In the genomic region with DNA sequence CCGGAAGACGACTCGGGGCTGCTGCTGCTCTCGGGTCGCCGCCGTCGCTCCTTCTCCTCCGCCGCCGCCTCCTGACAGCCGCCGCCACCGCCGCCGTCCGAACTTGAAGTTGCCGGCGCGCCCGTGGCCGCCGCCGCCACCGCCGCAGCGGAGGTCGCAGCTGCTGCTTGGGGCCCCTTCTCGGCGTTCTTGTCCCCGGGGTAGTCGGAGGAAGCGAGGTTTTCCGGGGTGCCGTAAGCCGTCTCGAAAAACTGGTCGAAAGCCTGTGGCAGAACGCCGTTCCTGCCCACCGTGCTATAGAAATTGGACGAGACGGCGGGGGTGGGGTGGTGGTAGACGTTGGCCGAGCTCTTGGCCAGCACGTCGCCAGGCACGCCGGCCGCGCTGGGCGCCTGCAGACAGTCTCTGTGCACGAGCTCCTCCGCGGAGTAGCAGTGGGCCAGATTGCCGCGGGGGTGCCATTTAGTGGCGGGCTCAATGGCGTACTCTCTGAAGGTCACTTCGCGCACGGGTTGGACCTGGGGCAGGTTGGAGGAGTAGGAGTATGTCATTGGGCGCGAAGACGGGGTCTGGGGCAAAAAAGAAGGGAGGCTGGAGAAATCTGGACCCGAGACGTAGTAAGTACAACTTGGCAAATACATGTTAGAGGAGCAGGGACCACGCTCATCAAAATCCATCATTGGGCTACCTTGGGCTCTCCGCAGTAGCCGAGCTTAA, we compare ENCODE assay signal across 11 mouse cellular contexts. TPM values are rescaled to one million over a fixed set of nuclear protein-coding genes. Genes with fewer than 3 reads are reported as not detected.
A peak's percentile ranks its signal among the peaks of the same experiment; 100 is the strongest.
DNase-seq lines count a peak whose midpoint lies in the region; ATAC-seq lines count a peak whose summit lies in the region.
"Had no signal": no experiment of that assay in that cellular context is flagged by ENCODE, and none has a peak within 500 bp of the region (broad histone marks: within the 10 kb centered on the region; RNA-seq: fewer than 3 reads in every experiment).

No protein-coding gene starts in this region.

- no peak overlapping the region for H3K9ac ChIP-seq in forebrain, embryonic 12.5 days
- no peak overlapping the region for H3K9ac ChIP-seq in forebrain, embryonic 15.5 days (replicated peaks)
- H3K9ac ChIP-seq in kidney, embryonic 15.5 days: peak overlapping the region; percentile 81
- H3K9ac ChIP-seq in neural tube, embryonic 15.5 days (replicated peaks): peak overlapping the region; percentile 46
- H3K9ac ChIP-seq: embryonic facial prominence, embryonic 13.5 days; liver, embryonic 15.5 days had no signal

- H3K4me3 ChIP-seq in forebrain, embryonic 12.5 days (replicated peaks): peak overlapping the region; percentile 0; the same call in 1 of the 2 replicates
- no peak overlapping the region for H3K4me3 ChIP-seq in forebrain, embryonic 15.5 days
- H3K4me3 ChIP-seq in megakaryocyte, embryonic 14.5 days (replicated peaks): peak overlapping the region; percentile 75
- H3K4me3 ChIP-seq in kidney, embryonic 15.5 days (replicated peaks): peak overlapping the region; percentile 74
- peak overlapping the region; percentile 40 for H3K4me3 ChIP-seq in neural tube, embryonic 15.5 days (replicated peaks)
- H3K4me3 ChIP-seq: embryonic facial prominence, embryonic 13.5 days; liver, embryonic 15.5 days had no signal

- intact Hi-C loops in left cerebral cortex, postnatal 36 days (cut with DNase I): no loop called here

- H3K27me3 ChIP-seq in forebrain, embryonic 12.5 days: peaks cover 98% of the 10 kb centered on the region
- H3K27me3 ChIP-seq in forebrain, embryonic 15.5 days: peaks cover 99% of the 10 kb centered on the region
- peaks cover 99% of the 10 kb centered on the region for H3K27me3 ChIP-seq in megakaryocyte, embryonic 14.5 days (replicated peaks)
- H3K27me3 ChIP-seq in kidney, embryonic 15.5 days: peaks cover 35% of the 10 kb centered on the region
- H3K27me3 ChIP-seq in neural tube, embryonic 15.5 days (replicated peaks): peaks cover 76% of the 10 kb centered on the region

- no peak overlapping the region for H3K4me2 ChIP-seq in forebrain, embryonic 12.5 days
- no peak overlapping the region for H3K4me2 ChIP-seq in forebrain, embryonic 15.5 days (replicated peaks)
- H3K4me2 ChIP-seq in kidney, embryonic 15.5 days: peak overlapping the region; percentile 74
- H3K4me2 ChIP-seq in neural tube, embryonic 15.5 days: peak overlapping the region; percentile 50
- H3K4me2 ChIP-seq: embryonic facial prominence, embryonic 13.5 days; liver, embryonic 15.5 days had no signal

- no peak for ATAC-seq in forebrain, embryonic 12.5 days (ENCODE audit: low FRiP score)
- no peak for ATAC-seq in forebrain, embryonic 15.5 days (replicated peaks)
- ATAC-seq in megakaryocyte, adult 5-6 weeks (ENCODE audit: poor library complexity, severe bottlenecking): no peak
- 0 out of 2 replicates have a peak, but pooled peaks have one; percentile 5 for ATAC-seq in kidney, embryonic 15.5 days (replicated peaks; ENCODE audit: low FRiP score)
- ATAC-seq in neural tube, embryonic 15.5 days (ENCODE audit: low FRiP score): no peak

- no peak overlapping the region for H3K27ac ChIP-seq in forebrain, embryonic 12.5 days
- H3K27ac ChIP-seq in forebrain, embryonic 15.5 days (replicated peaks): no peak overlapping the region
- peak overlapping the region; percentile 95 for H3K27ac ChIP-seq in kidney, embryonic 15.5 days
- H3K27ac ChIP-seq in neural tube, embryonic 15.5 days (replicated peaks): peak overlapping the region; percentile 76
- H3K27ac ChIP-seq: embryonic facial prominence, embryonic 13.5 days; liver, embryonic 15.5 days had no signal

- under 1% methylated on average over 65 of the region's 71 CpGs for whole genome bisulfite sequencing in forebrain, embryonic 12.5 days
- under 1% methylated on average over 71 of the region's 71 CpGs for WGBS in forebrain, embryonic 15.5 days
- under 1% methylated on average over 71 of the region's 71 CpGs for WGBS in kidney, embryonic 15.5 days
- WGBS in neural tube, embryonic 15.5 days: 1% methylated on average over 71 of the region's 71 CpGs

- peaks cover 4% of the 10 kb centered on the region; the same call in 1 of the 2 replicates for H3K4me1 ChIP-seq in forebrain, embryonic 12.5 days
- 0 out of 2 replicates have a peak, but pooled peaks cover 1% of the 10 kb centered on the region for H3K4me1 ChIP-seq in forebrain, embryonic 15.5 days
- peaks cover 52% of the 10 kb centered on the region for H3K4me1 ChIP-seq in megakaryocyte, embryonic 14.5 days
- H3K4me1 ChIP-seq in kidney, embryonic 15.5 days: peaks cover 61% of the 10 kb centered on the region
- 0 out of 2 replicates have a peak, but pooled peaks cover 13% of the 10 kb centered on the region for H3K4me1 ChIP-seq in neural tube, embryonic 15.5 days
- H3K4me1 ChIP-seq: liver, embryonic 15.5 days had no signal

- H3K9me3 ChIP-seq in forebrain, embryonic 12.5 days: no peaks in the 10 kb centered on the region
- H3K9me3 ChIP-seq in forebrain, embryonic 15.5 days: no peaks in the 10 kb centered on the region
- no peaks in the 10 kb centered on the region for H3K9me3 ChIP-seq in megakaryocyte, embryonic 14.5 days
- no peaks in the 10 kb centered on the region for H3K9me3 ChIP-seq in kidney, embryonic 15.5 days (replicated peaks)
- H3K9me3 ChIP-seq in neural tube, embryonic 15.5 days (replicated peaks): no peaks in the 10 kb centered on the region
- H3K9me3 ChIP-seq: embryonic facial prominence, embryonic 13.5 days; liver, embryonic 15.5 days had no signal

- no peaks in the 10 kb centered on the region for H3K36me3 ChIP-seq in forebrain, embryonic 12.5 days (replicated peaks)
- no peaks in the 10 kb centered on the region for H3K36me3 ChIP-seq in forebrain, embryonic 15.5 days
- no peaks in the 10 kb centered on the region for H3K36me3 ChIP-seq in megakaryocyte, embryonic 14.5 days (replicated peaks; ENCODE audit: low read length)
- no peaks in the 10 kb centered on the region for H3K36me3 ChIP-seq in kidney, embryonic 15.5 days
- H3K36me3 ChIP-seq in neural tube, embryonic 15.5 days: no peaks in the 10 kb centered on the region
- H3K36me3 ChIP-seq: embryonic facial prominence, embryonic 13.5 days; liver, embryonic 15.5 days had no signal

- DNase-seq in cerebellum, adult 11 months: no peak
- no peak for DNase-seq in left cerebral cortex, postnatal 36 days (ENCODE audit: low spot score in 2 of 2)

RNA-seq across cellular contexts. Expression of gene Hoxa11, which starts 0.4 kb away (rescaled TPM):
- not detected in 2 replicates for polyA plus RNA-seq in forebrain, embryonic 12.5 days (2016; fragmentation: Nextera tagmentation; extraction: Ambion mirVana)
- polyA plus RNA-seq in forebrain, embryonic 15.5 days (2015; fragmentation: Nextera tagmentation; extraction: Ambion mirVana): not detected in 2 replicates
- polyA plus RNA-seq in megakaryocyte, embryonic 14.5 days (2012; ENCODE audit: insufficient read depth, low replicate concordance): not detected in 2 replicates
- total RNA-seq in megakaryocyte, adult 5-6 weeks (2015): not detected in 2 replicates
- total RNA-seq in megakaryocyte, adult 5-6 weeks (2017): not detected in 2 replicates
- 34.3 and 34.8 TPM in 2 replicates for polyA plus RNA-seq in kidney, embryonic 15.5 days (2015; fragmentation: Nextera tagmentation; extraction: Ambion mirVana)
- 4.3 and 9.6 TPM in 2 replicates for polyA plus RNA-seq in neural tube, embryonic 15.5 days (2015; fragmentation: Nextera tagmentation; extraction: Ambion mirVana)
- not detected for total RNA-seq in left cerebral cortex, postnatal 36 days (2021)
- total RNA-seq: hematopoietic stem cell, adult 5-6 weeks had no signal
- polyA plus RNA-seq: embryonic facial prominence, embryonic 13.5 days; liver, embryonic 15.5 days had no signal

RNA-seq across cellular contexts. Expression of gene Hoxa10, which starts 4.5 kb away (rescaled TPM):
- not detected in 2 replicates for polyA plus RNA-seq in forebrain, embryonic 12.5 days (2016; fragmentation: Nextera tagmentation; extraction: Ambion mirVana)
- not detected in 2 replicates for polyA plus RNA-seq in forebrain, embryonic 15.5 days (2015; fragmentation: Nextera tagmentation; extraction: Ambion mirVana)
- polyA plus RNA-seq in megakaryocyte, embryonic 14.5 days (2012; ENCODE audit: insufficient read depth, low replicate concordance): 0.10 TPM in 1 of 2 replicates, not detected in the other
- total RNA-seq in megakaryocyte, adult 5-6 weeks (2015): 0.07 TPM in 1 of 2 replicates, not detected in the other
- 0.11 TPM in 1 of 2 replicates, not detected in the other for total RNA-seq in megakaryocyte, adult 5-6 weeks (2017)
- 157 and 172 TPM in 2 replicates for polyA plus RNA-seq in kidney, embryonic 15.5 days (2015; fragmentation: Nextera tagmentation; extraction: Ambion mirVana)
- polyA plus RNA-seq in neural tube, embryonic 15.5 days (2015; fragmentation: Nextera tagmentation; extraction: Ambion mirVana): 48.9 and 69.7 TPM in 2 replicates
- not detected for total RNA-seq in left cerebral cortex, postnatal 36 days (2021)

RNA-seq across cellular contexts. Expression of gene Hoxa9, which starts 14.3 kb away (rescaled TPM):
- polyA plus RNA-seq in forebrain, embryonic 12.5 days (2016; fragmentation: Nextera tagmentation; extraction: Ambion mirVana): not detected in 2 replicates
- not detected in 2 replicates for polyA plus RNA-seq in forebrain, embryonic 15.5 days (2015; fragmentation: Nextera tagmentation; extraction: Ambion mirVana)
- polyA plus RNA-seq in megakaryocyte, embryonic 14.5 days (2012; ENCODE audit: insufficient read depth, low replicate concordance): 3.8 TPM in 1 of 2 replicates, not detected in the other
- 0.36 and 1.2 TPM in 2 replicates for total RNA-seq in megakaryocyte, adult 5-6 weeks (2015)
- total RNA-seq in megakaryocyte, adult 5-6 weeks (2017): 1.5 and 2.0 TPM in 2 replicates
- polyA plus RNA-seq in kidney, embryonic 15.5 days (2015; fragmentation: Nextera tagmentation; extraction: Ambion mirVana): 53.4 and 65.1 TPM in 2 replicates
- polyA plus RNA-seq in neural tube, embryonic 15.5 days (2015; fragmentation: Nextera tagmentation; extraction: Ambion mirVana): 64.3 and 77.5 TPM in 2 replicates
- total RNA-seq in left cerebral cortex, postnatal 36 days (2021): not detected
- polyA plus RNA-seq: embryonic facial prominence, embryonic 13.5 days had no signal

RNA-seq across cellular contexts. Expression of gene Hoxa13, which starts 15.5 kb away (rescaled TPM):
- not detected in 2 replicates for polyA plus RNA-seq in forebrain, embryonic 12.5 days (2016; fragmentation: Nextera tagmentation; extraction: Ambion mirVana)
- not detected in 2 replicates for polyA plus RNA-seq in forebrain, embryonic 15.5 days (2015; fragmentation: Nextera tagmentation; extraction: Ambion mirVana)
- not detected in 2 replicates for polyA plus RNA-seq in megakaryocyte, embryonic 14.5 days (2012; ENCODE audit: insufficient read depth, low replicate concordance)
- not detected in 2 replicates for total RNA-seq in megakaryocyte, adult 5-6 weeks (2015)
- total RNA-seq in megakaryocyte, adult 5-6 weeks (2017): not detected in 2 replicates
- 0.13 and 0.43 TPM in 2 replicates for polyA plus RNA-seq in kidney, embryonic 15.5 days (2015; fragmentation: Nextera tagmentation; extraction: Ambion mirVana)
- 0.08 and 0.26 TPM in 2 replicates for polyA plus RNA-seq in neural tube, embryonic 15.5 days (2015; fragmentation: Nextera tagmentation; extraction: Ambion mirVana)
- total RNA-seq in left cerebral cortex, postnatal 36 days (2021): not detected
- total RNA-seq: hematopoietic stem cell, adult 5-6 weeks had no signal
- polyA plus RNA-seq: embryonic facial prominence, embryonic 13.5 days; liver, embryonic 15.5 days had no signal

RNA-seq across cellular contexts. Expression of gene Hoxa7, which starts 23.5 kb away (rescaled TPM):
- polyA plus RNA-seq in forebrain, embryonic 12.5 days (2016; fragmentation: Nextera tagmentation; extraction: Ambion mirVana): not detected in 2 replicates
- polyA plus RNA-seq in forebrain, embryonic 15.5 days (2015; fragmentation: Nextera tagmentation; extraction: Ambion mirVana): not detected in 2 replicates
- polyA plus RNA-seq in megakaryocyte, embryonic 14.5 days (2012; ENCODE audit: insufficient read depth, low replicate concordance): 2.8 and 3.2 TPM in 2 replicates
- total RNA-seq in megakaryocyte, adult 5-6 weeks (2015): 1.2 and 1.8 TPM in 2 replicates
- total RNA-seq in megakaryocyte, adult 5-6 weeks (2017): 0.53 and 0.73 TPM in 2 replicates
- 26.7 and 27.2 TPM in 2 replicates for polyA plus RNA-seq in kidney, embryonic 15.5 days (2015; fragmentation: Nextera tagmentation; extraction: Ambion mirVana)
- 86.8 and 109 TPM in 2 replicates for polyA plus RNA-seq in neural tube, embryonic 15.5 days (2015; fragmentation: Nextera tagmentation; extraction: Ambion mirVana)
- not detected for total RNA-seq in left cerebral cortex, postnatal 36 days (2021)
- polyA plus RNA-seq: embryonic facial prominence, embryonic 13.5 days had no signal

Comparison
In these comparisons a context has a peak if more than half of its experiments do, and no peak if none do; other contexts are left out.
1. H3K27ac ChIP-seq: peak in kidney, embryonic 15.5 days (single experiment) and neural tube, embryonic 15.5 days (single experiment); none in forebrain, embryonic 12.5 days (single experiment) and forebrain, embryonic 15.5 days (single experiment).
2. H3K4me2 ChIP-seq: peak in kidney, embryonic 15.5 days (single experiment) and neural tube, embryonic 15.5 days (single experiment); none in forebrain, embryonic 12.5 days (single experiment) and forebrain, embryonic 15.5 days (single experiment).
3. H3K9ac ChIP-seq: peak in kidney, embryonic 15.5 days (single experiment) and neural tube, embryonic 15.5 days (single experiment); none in forebrain, embryonic 12.5 days (single experiment) and forebrain, embryonic 15.5 days (single experiment).
4. RNA of gene Hoxa10, which starts 4.5 kb away (polyA plus RNA-seq): 157 to 172 TPM in kidney, embryonic 15.5 days and 48.9 to 69.7 TPM in neural tube, embryonic 15.5 days; 0.10 TPM in megakaryocyte, embryonic 14.5 days, not detected in forebrain, embryonic 15.5 days and not detected in forebrain, embryonic 12.5 days; every median in the first group is over 10 times any median in the second.
5. RNA of gene Hoxa9, which starts 14.3 kb away (polyA plus RNA-seq): 64.3 to 77.5 TPM in neural tube, embryonic 15.5 days and 53.4 to 65.1 TPM in kidney, embryonic 15.5 days; 3.8 TPM in megakaryocyte, embryonic 14.5 days, not detected in forebrain, embryonic 15.5 days and not detected in forebrain, embryonic 12.5 days; every median in the first group is over 10 times any median in the second.